Mouse (Mus musculus): ENCODE results near the gene Dennd1b. TPM values are rescaled to one million over a fixed set of nuclear protein-coding genes. Genes with fewer than 3 reads are reported as not detected.
A peak's percentile ranks its signal among the peaks of the same experiment; 100 is the strongest.

Dennd1b gene
- polyA plus RNA-seq, 1 experiment from 2014 or later = 11.1 TPM

DNA sequence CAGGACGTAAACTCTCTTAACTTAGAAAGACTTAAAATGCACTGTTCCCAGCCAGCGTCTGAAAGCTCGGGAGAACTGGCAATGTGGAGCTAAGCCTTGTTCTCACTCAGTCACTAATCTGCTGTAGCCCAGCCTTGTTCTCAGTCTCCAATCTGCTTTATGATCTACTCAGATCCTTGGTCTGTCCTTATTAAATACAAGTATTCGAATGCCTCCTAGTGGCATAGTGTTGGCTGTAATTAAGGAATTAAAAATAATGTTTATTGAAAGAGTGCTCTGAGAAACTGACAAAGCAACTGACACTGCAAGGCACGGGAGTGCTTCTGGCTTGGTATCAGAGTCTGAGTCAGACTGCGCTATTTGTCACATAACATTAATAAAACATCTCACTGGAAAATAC is 116.3 kb downstream of the Dennd1b start:
- Histone ChIP-seq H3K4me3 (no peak overlapping the region), H3K27me3 (ENCODE audit: low read depth, poor library complexity, severe bottlenecking) (no peaks in the 10 kb centered on the region), H3K4me1 (peaks cover 4% of the 10 kb centered on the region; the same call in 1 of the 2 replicates), H3K27ac (no peak overlapping the region), H3K9me3 (replicated peaks) (no peaks in the 10 kb centered on the region), H3K36me3 (no peaks in the 10 kb centered on the region)
- DNase-seq (ENCODE audit: low spot score) = no peak
- 88% methylated on average over 6 of the region's 6 CpGs for WGBS

DNA sequence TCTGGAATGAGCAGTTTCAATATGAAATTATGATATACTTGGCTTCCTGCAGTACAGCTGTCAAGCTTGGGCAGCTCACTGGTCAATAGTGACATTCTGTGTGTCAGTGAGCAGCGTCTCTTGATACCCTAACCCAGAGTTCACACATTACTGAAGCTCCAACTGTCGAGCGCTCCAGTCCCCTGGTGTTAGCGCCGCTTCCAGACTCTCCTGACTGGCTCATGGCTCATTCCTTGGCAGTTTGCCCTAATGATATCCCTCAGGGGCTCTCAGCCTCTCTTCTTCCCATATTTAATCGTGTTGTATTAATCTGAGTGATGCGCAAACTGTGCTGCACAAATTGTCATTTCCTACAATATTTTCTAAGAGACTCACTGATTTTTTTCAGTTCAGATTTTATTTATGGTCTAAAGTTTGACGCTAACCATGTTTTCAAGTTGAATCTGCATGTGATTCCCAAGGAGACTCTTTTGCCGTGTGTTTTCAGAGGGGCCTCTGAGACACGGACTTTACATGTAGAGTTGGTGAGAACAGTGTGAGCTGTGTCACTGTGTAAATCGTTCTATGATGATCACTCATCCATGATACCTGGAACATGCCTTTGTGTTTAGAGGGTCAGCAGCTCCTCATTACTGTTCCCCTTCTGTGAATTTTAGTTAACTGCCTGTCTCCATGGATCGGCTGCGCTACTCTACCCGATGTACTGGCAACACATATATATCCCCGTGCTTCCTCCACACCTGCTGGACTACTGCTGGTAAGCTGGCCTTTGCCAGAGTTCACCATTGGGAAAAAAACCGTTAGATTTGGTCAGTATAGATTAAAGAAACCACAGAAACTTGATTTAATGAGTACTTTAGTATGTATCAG is 117.5 kb downstream of the Dennd1b start:
- Histone ChIP-seq H3K4me1 (peaks cover 4% of the 10 kb centered on the region; the same call in 1 of the 2 replicates), H3K36me3 (no peaks in the 10 kb centered on the region), H3K27me3 (ENCODE audit: low read depth, poor library complexity, severe bottlenecking) (no peaks in the 10 kb centered on the region), H3K4me3 (no peak overlapping the region), H3K9me3 (replicated peaks) (no peaks in the 10 kb centered on the region), H3K27ac (no peak overlapping the region)
- no peak for DNase-seq (ENCODE audit: low spot score)
- WGBS = 85% methylated on average over 16 of the region's 16 CpGs

DNA sequence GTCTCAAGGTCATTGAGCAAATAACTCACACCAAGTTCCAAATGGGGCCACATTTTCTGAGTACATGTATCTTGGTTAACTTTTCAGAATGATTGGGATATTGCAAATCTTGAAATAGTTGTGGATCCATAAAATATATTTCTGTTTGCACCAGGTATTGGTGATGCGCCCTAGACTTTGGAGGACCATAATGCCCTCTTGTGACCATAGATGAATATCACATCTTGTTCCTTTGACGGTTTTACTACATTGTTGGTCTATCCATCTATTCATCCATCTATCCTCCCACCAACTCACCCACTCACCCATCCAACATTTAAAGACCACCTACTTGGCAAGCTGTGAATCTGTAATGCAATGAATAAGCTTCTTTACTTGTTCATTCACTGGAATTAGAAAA is 120.1 kb downstream of the Dennd1b start:
- H3K9me3 ChIP-seq (replicated peaks) = no peaks in the 10 kb centered on the region
- H3K36me3 ChIP-seq = peaks cover 4% of the 10 kb centered on the region; the same call in 1 of the 2 replicates
- H3K4me1 ChIP-seq = peaks cover 4% of the 10 kb centered on the region; the same call in 1 of the 2 replicates
- no peak overlapping the region for H3K4me3 ChIP-seq
- no peak overlapping the region for H3K27ac ChIP-seq
- no peak for DNase-seq (ENCODE audit: low spot score)
- WGBS = 80% methylated on average over 2 of the region's 2 CpGs
- no peaks in the 10 kb centered on the region for H3K27me3 ChIP-seq (ENCODE audit: low read depth, poor library complexity, severe bottlenecking)

DNA sequence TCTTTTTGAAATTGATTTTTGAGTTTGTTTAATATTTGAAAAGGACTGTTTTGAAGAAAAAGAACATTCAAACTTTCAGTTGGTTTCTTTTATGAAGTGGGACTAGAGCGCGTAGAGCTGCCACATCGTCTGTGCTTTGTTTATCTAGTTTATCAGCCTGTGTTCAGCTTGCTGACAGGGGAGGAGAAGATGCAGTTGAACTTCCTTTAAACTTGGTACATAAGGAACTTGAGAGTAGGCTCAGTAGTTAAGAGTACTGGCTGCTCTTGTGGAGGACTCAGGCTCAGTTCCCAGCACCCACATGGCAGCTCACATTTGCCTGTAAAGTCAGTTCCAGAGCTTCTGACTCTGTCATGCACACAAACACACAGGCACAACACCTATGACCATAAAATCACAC is 124.3 kb downstream of the Dennd1b start:
- Histone ChIP-seq H3K4me1 (peaks cover 20% of the 10 kb centered on the region), H3K27me3 (ENCODE audit: low read depth, poor library complexity, severe bottlenecking) (no peaks in the 10 kb centered on the region), H3K36me3 (peaks cover 4% of the 10 kb centered on the region; the same call in 1 of the 2 replicates), H3K9me3 (replicated peaks) (no peaks in the 10 kb centered on the region), H3K4me3 (no peak overlapping the region), H3K27ac (no peak overlapping the region)
- DNase-seq (ENCODE audit: low spot score) = no peak
- 91% methylated on average over 3 of the region's 3 CpGs for WGBS

DNA sequence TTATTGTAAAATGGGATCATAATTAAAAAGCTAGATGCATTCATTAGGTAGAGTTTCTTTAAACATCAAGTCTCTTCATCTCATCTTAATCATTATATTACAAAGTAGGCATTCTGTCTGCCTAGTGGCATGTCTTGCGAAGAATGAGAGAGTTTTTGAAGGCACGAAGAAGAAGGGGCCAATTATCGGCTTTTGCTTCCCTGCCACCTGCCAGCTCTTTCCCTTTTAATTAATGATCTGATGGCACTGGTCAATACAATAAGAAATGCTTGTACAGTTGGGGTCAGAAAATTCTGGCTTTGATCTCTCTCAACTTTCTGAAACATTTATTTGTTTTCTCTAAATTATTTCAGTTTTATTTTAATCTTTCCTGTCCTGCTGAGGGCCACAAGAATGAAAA is 127.5 kb downstream of the Dennd1b start:
- H3K36me3 ChIP-seq = peaks cover 4% of the 10 kb centered on the region; the same call in 1 of the 2 replicates
- 44% methylated on average over 3 of the region's 3 CpGs for WGBS

DNA sequence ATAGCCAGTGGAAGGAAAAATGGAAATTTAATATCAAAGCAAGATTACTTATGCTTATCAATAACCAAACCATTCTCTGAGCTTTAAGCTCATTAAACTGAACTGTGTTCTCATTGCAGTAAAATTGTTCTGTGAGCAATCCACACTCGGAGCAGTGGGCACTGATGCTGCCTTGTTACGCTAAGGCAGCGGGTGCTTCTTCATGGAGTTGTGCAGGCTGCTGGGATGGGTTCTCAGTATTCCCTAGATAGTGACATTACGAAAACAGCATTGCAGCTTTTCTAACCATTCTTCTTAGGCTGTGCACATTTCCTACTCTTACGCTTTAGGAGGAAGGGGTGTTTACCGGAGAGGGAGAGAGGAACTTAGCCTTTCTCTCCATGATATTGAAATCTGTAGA is 128.5 kb downstream of the Dennd1b start:
- no peaks in the 10 kb centered on the region for H3K9me3 ChIP-seq (replicated peaks)

More for the DNA sequence above, 127.5 kb downstream of the Dennd1b start:
- Histone ChIP-seq H3K4me3 (no peak overlapping the region), H3K27ac (peak overlapping the region; percentile 31; the same call in 1 of the 2 replicates), H3K27me3 (ENCODE audit: low read depth, poor library complexity, severe bottlenecking) (no peaks in the 10 kb centered on the region), H3K4me1 (peaks cover 41% of the 10 kb centered on the region), H3K9me3 (replicated peaks) (no peaks in the 10 kb centered on the region)
- no peak for DNase-seq (ENCODE audit: low spot score)

DNA sequence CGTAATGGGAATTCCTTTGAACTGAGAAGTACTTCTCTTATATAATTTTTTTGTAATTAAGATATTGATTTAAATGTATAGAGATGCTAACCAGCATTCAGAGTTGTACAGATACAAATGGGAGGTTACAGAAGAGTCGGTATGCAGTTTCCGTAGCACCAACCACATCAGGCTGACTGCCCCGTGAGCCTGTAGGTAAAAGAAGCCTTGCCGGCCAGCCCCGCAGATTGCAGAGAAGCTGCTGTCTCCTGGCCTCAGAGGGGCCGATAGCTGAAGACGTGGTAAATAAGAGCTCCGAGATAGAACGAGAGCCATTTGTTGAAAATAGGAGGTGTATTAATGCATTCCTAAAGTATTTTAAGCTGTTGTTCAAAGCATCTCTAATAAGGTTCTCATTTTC is 128.9 kb downstream of the Dennd1b start:
- Histone ChIP-seq H3K9me3 (replicated peaks) (no peaks in the 10 kb centered on the region), H3K27me3 (ENCODE audit: low read depth, poor library complexity, severe bottlenecking) (no peaks in the 10 kb centered on the region), H3K4me1 (peaks cover 48% of the 10 kb centered on the region), H3K4me3 (peak overlapping the region; percentile 26), H3K36me3 (peaks cover 4% of the 10 kb centered on the region; the same call in 1 of the 2 replicates), H3K27ac (peak overlapping the region; percentile 83)
- DNase-seq (ENCODE audit: low spot score) = peak; percentile 52
- 24% methylated on average over 10 of the region's 10 CpGs for WGBS

More for the DNA sequence above, 128.5 kb downstream of the Dennd1b start:
- Histone ChIP-seq H3K4me3 (peak overlapping the region; percentile 26), H3K27ac (peak overlapping the region; percentile 83), H3K4me1 (peaks cover 48% of the 10 kb centered on the region), H3K36me3 (peaks cover 4% of the 10 kb centered on the region; the same call in 1 of the 2 replicates), H3K27me3 (ENCODE audit: low read depth, poor library complexity, severe bottlenecking) (no peaks in the 10 kb centered on the region)
- WGBS = 66% methylated on average over 6 of the region's 6 CpGs
- DNase-seq (ENCODE audit: low spot score) = no peak

DNA sequence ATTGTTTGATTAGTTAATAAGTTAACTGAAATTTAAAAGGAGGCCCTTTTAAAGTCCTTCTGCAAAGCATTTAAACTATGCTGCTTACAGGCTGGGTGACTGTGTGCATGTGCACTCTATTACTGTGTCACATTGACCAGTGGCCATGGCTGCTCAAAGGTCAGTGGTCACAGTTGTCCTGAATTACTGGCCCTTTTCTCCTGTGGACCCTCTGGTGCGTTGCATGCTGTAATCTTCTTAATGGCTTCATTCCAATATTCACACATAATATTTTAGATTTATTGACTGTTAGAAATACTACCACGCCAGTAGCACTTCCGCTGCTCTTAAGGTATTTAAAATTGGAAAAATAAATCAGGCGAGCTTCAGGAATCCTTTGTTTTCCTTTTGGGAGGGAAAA is 129.5 kb downstream of the Dennd1b start:
- 17% methylated on average over 4 of the region's 4 CpGs for WGBS
- Histone ChIP-seq H3K4me3 (no peak overlapping the region), H3K27ac (peak overlapping the region; percentile 83), H3K27me3 (ENCODE audit: low read depth, poor library complexity, severe bottlenecking) (no peaks in the 10 kb centered on the region), H3K36me3 (peaks cover 1% of the 10 kb centered on the region; the same call in 1 of the 2 replicates), H3K4me1 (peaks cover 52% of the 10 kb centered on the region), H3K9me3 (replicated peaks) (no peaks in the 10 kb centered on the region)
- peak; percentile 61 for DNase-seq (ENCODE audit: low spot score)

DNA sequence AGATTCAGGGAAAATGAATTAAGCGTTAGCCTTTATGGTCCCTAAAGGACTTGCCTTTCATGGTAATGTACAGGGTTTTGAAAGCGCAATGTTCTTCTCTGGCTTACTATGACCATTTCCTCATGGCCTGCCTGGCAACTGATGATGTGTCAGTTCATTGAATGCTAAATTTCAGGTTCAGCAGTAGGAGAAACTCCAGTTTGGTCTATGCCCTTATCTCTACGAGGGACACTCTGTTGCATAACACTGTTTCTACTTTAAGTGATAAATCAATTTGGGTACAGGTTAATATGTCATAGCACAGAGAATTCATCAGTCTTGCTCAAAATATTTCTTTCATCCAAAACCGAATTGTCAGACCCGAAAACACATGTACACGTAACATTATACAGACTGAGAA is 133.1 kb downstream of the Dennd1b start:
- 94% methylated on average over 6 of the region's 6 CpGs for WGBS
- no peak overlapping the region for H3K4me3 ChIP-seq
- no peaks in the 10 kb centered on the region for H3K9me3 ChIP-seq (replicated peaks)
- H3K36me3 ChIP-seq = no peaks in the 10 kb centered on the region
- no peak for DNase-seq (ENCODE audit: low spot score)
- H3K27ac ChIP-seq = no peak overlapping the region
- H3K4me1 ChIP-seq = peaks cover 48% of the 10 kb centered on the region
- H3K27me3 ChIP-seq (ENCODE audit: low read depth, poor library complexity, severe bottlenecking) = no peaks in the 10 kb centered on the region

DNA sequence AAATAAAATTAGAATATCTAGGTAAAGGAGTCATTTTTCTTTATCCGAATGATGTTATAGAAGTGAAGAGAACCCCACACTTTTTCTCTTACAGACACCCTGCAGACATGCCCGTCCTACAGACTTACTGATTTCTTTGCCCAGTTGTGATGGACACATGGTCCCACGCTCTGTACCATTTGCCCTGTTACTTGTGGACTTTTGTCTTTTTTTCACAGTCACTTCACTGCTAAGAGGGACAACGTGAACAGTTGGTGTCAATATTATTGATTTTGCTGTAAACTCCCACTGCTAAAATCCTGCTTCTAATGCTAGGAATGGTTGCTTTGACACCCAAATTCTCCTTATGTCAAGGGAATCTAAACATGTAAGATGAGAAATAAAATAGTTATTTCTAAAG is 134.9 kb downstream of the Dennd1b start:
- peaks cover 35% of the 10 kb centered on the region for H3K4me1 ChIP-seq
- no peak overlapping the region for H3K27ac ChIP-seq
- 81% methylated on average over 4 of the region's 4 CpGs for WGBS
- no peak for DNase-seq (ENCODE audit: low spot score)
- no peaks in the 10 kb centered on the region for H3K27me3 ChIP-seq (ENCODE audit: low read depth, poor library complexity, severe bottlenecking)
- H3K4me3 ChIP-seq = no peak overlapping the region
- peaks cover 13% of the 10 kb centered on the region for H3K36me3 ChIP-seq
- no peaks in the 10 kb centered on the region for H3K9me3 ChIP-seq (replicated peaks)

DNA sequence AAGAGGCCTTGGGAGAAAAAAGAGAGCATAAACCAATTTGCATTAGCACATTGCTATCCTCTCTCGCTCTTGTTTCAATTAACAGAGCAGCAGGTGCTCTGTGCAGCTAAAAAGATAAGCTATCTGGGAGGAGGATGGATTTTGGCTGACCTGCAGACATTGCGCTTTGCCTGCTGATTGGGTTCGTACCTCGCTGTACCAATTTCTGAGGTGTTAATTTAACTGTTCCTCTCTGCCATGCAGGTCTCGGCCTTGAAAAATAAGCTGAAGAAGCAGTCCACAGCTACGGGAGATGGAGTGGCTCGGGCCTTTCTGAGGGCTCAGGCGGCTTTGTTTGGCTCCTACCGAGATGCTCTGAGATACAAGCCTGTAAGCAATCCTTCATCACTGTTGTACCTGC is 138.5 kb downstream of the Dennd1b start:
- Histone ChIP-seq H3K4me1 (peaks cover 9% of the 10 kb centered on the region), H3K4me3 (no peak overlapping the region), H3K9me3 (replicated peaks) (no peaks in the 10 kb centered on the region), H3K27me3 (ENCODE audit: low read depth, poor library complexity, severe bottlenecking) (no peaks in the 10 kb centered on the region), H3K36me3 (peaks cover 41% of the 10 kb centered on the region), H3K27ac (no peak overlapping the region)
- 87% methylated on average over 9 of the region's 9 CpGs for WGBS
- DNase-seq (ENCODE audit: low spot score) = no peak

DNA sequence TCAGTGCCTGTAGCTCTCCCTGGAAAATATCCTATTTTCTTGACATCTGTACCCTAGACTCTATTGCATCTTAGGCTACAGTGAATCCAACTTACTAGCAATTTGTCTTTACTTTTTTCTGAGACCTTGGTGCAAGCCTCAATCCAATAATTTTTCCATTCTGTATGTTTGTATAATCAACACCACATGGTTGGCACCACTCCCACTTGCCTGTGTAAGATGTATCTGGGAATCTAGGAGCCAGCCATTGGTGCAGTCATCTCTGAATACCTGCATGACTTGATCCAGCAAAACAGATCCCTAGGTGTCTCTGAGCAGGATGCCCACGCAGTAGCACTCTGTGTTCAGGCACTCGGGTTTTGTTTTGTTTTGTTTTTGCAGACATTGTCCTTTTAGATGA is 145.0 kb downstream of the Dennd1b start:
- Histone ChIP-seq H3K4me1 (peaks cover 8% of the 10 kb centered on the region; the same call in 1 of the 2 replicates), H3K27ac (no peak overlapping the region), H3K9me3 (replicated peaks) (no peaks in the 10 kb centered on the region), H3K27me3 (ENCODE audit: low read depth, poor library complexity, severe bottlenecking) (no peaks in the 10 kb centered on the region), H3K4me3 (no peak overlapping the region), H3K36me3 (peaks cover 27% of the 10 kb centered on the region)
- 89% methylated on average over 2 of the region's 2 CpGs for WGBS
- DNase-seq (ENCODE audit: low spot score) = no peak

DNA sequence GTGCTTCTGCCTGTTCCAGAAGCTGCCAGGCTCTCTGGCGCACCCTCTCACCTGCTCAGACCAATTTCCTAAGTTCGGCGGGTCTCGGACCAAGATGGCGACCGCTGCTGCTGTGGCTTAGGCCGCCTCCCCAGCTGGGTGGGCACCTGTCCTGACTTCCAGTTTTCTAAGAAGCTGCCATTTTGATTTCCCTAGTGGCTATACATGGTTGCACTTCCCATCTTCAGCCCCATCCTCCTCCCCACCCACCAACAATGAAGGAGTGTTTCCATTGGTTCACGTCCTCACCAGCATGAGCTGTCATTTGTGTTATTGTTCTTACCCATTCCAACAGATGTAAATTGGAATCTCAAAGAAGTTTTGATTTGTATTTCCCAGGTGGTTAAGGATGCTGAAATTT is 159.4 kb downstream of the Dennd1b start:
- WGBS = 98% methylated on average over 8 of the region's 8 CpGs
- DNase-seq (ENCODE audit: low spot score) = no peak
- no peaks in the 10 kb centered on the region for H3K4me1 ChIP-seq
- no peak overlapping the region for H3K27ac ChIP-seq
- no peak overlapping the region for H3K4me3 ChIP-seq
- H3K36me3 ChIP-seq = peaks cover 4% of the 10 kb centered on the region; the same call in 1 of the 2 replicates
- H3K27me3 ChIP-seq (ENCODE audit: low read depth, poor library complexity, severe bottlenecking) = no peaks in the 10 kb centered on the region
- no peaks in the 10 kb centered on the region for H3K9me3 ChIP-seq (replicated peaks)

All from limb, embryonic 10.5 days (tissue).